Mouse (Mus musculus) hindbrain, postnatal 0 days (tissue): ENCODE results near the gene Hivep1. TPM values are rescaled to one million over a fixed set of nuclear protein-coding genes. Genes with fewer than 3 reads are reported as not detected.

Experiments
- ATAC-seq: fragments of 200-750 bp; cut with Nextera tagmentation; 2 replicates; pipeline ENCODE4 v1.8.0; 2017; ENCODE audit warnings: mild to moderate bottlenecking, moderate TSS enrichment, moderate library complexity
- DNase-seq: peaks from one replicate; pipeline ENCODE4 v3.0.0-alpha.2; 2015; ENCODE audit warnings: low spot score
- H3K27ac ChIP-seq: fragments of 300-500 bp; sonication (generic); 2 replicates; pipeline ENCODE4 v1.5.1; 2014; ENCODE audit warnings: mild to moderate bottlenecking
- H3K27me3 ChIP-seq: fragments of 300-500 bp; sonication (generic); 2 replicates; pipeline ENCODE4 v1.6.1; 2014; ENCODE audit warnings: low read length, mixed read lengths; ENCODE audit not compliant: insufficient read depth
- H3K36me3 ChIP-seq: fragments of 300-500 bp; sonication (generic); 2 replicates; pipeline ENCODE4 v1.6.1; 2014; ENCODE audit warnings: low read length, mixed read lengths; ENCODE audit not compliant: insufficient read depth
- H3K4me1 ChIP-seq: fragments of 300-500 bp; sonication (generic); 2 replicates; pipeline ENCODE4 v1.6.1; 2014; ENCODE audit warnings: antibody characterized with exemption, low read length, mixed read lengths; ENCODE audit not compliant: insufficient read depth
- H3K4me2 ChIP-seq: fragments of 300-500 bp; sonication (generic); 2 replicates; pipeline ENCODE4 v1.6.1; 2014; ENCODE audit warnings: low read depth, mild to moderate bottlenecking, low read length, moderate library complexity, mixed read lengths
- H3K4me3 ChIP-seq: fragments of 300-500 bp; sonication (generic); 2 replicates; pipeline ENCODE4 v1.5.1; 2014; ENCODE audit warnings: low read length
- H3K9ac ChIP-seq: fragments of 300-500 bp; sonication (generic); replicated peaks from 2 replicates; pipeline ENCODE4 v1.6.1; 2014; ENCODE audit warnings: mild to moderate bottlenecking, low read length, moderate library complexity, mixed read lengths
- H3K9me3 ChIP-seq: fragments of 300-500 bp; sonication (generic); 2 replicates; pipeline ENCODE4 v1.6.1; 2016; ENCODE audit warnings: low read length, mixed read lengths
- CTCF ChIP-seq: IDR thresholded peaks from 2 replicates; pipeline ENCODE4 v1.5.1; 2016; ENCODE audit warnings: antibody characterized with exemption, control low read depth, low read depth
- WGBS: fragments of 180-500 bp; shearing (Covaris S2); extraction: QIAGEN DNeasy Blood & Tissue Kit; methylation state at CpG from one replicate; pipeline ENCODE4 v1.1.7; 2014; 5-methylcytosine and 5-hydroxymethylcytosine counted together
- polyA plus RNA-seq: library from polyadenylated mRNA; unstranded; fragments of >200 nt; fragmentation: Nextera tagmentation; extraction: Ambion mirVana; gene quantifications from 2 replicates; pipeline ENCODE4 v1.2.1, GENCODE M21; 2015
- total RNA-seq: library from RNA; depleted of rRNA; stranded (reverse); fragments of >200 nt; gene quantifications from 2 replicates; pipeline ENCODE4 v1.2.3, GENCODE M21; 2014

Gene Hivep1
- total and polyA plus RNA-seq, 2 experiments from 2014 or later: 20.3 to 36.9 TPM

GRCm38 (mm10) chr13:42053656-42054055 lies 1.8 kb downstream of the Hivep1 start:
- 35% methylated on average over 2 of the region's 2 CpGs for WGBS
- TF ChIP-seq CTCF: no peak
- no peak for DNase-seq
- Histone ChIP-seq H3K27me3 (no peaks in the 10 kb centered on the region), H3K4me1 (no peaks in the 10 kb centered on the region; the same call in 1 of the 2 replicates), H3K36me3 (peaks cover 10% of the 10 kb centered on the region), H3K4me3 (peak overlapping the region; percentile 92), H3K9ac (peak overlapping the region; percentile 87; the same call in 1 of the 2 replicates), H3K9me3 (no peaks in the 10 kb centered on the region), H3K4me2 (peak overlapping the region; percentile 93), H3K27ac (peak overlapping the region; percentile 96)
- no peak for ATAC-seq

DNA sequence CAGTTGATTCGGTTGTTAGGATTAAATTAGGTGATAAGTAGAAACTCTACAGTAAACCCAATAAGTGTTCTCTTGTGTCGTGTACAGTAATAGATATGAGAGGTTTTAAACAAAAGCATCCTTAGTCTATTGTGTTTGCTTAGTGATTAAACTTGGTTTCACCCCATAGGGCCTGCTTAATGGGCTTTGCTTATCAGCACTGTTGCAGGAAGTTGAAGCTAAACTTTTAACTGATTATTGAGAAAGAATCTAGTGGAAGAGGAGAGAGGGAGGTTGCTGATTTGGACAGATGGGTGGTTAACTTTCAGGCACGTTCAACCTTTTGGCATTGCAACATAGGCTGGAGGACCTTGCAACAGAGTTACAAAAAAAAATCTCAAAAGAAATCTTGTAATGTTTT lies 2.3 kb downstream of the Hivep1 start:
- Histone ChIP-seq H3K27me3 (no peaks in the 10 kb centered on the region), H3K27ac (no peak overlapping the region), H3K36me3 (peaks cover 10% of the 10 kb centered on the region), H3K4me3 (no peak overlapping the region), H3K9me3 (no peaks in the 10 kb centered on the region), H3K9ac (no peak overlapping the region), H3K4me1 (no peaks in the 10 kb centered on the region; the same call in 1 of the 2 replicates), H3K4me2 (peak overlapping the region; percentile 93)
- 72% methylated on average over 3 of the region's 3 CpGs for WGBS
- no peak for DNase-seq
- no peak for TF ChIP-seq CTCF
- ATAC-seq: no peak

GRCm38 (mm10) chr13:42056712-42057332 lies 5.0 kb downstream of the Hivep1 start:
- no peak overlapping the region for H3K4me2 ChIP-seq
- peak; percentile 11; the same call in 1 of the 2 replicates for TF ChIP-seq CTCF
- H3K27ac ChIP-seq: no peak overlapping the region
- WGBS: 98% methylated on average over 2 of the region's 2 CpGs
- no peak for DNase-seq
- H3K27me3 ChIP-seq: no peaks in the 10 kb centered on the region
- no peak overlapping the region for H3K9ac ChIP-seq
- no peaks in the 10 kb centered on the region for H3K9me3 ChIP-seq
- H3K36me3 ChIP-seq: peaks cover 10% of the 10 kb centered on the region
- no peak overlapping the region for H3K4me3 ChIP-seq
- ATAC-seq: no peak
- no peaks in the 10 kb centered on the region; the same call in 1 of the 2 replicates for H3K4me1 ChIP-seq

DNA sequence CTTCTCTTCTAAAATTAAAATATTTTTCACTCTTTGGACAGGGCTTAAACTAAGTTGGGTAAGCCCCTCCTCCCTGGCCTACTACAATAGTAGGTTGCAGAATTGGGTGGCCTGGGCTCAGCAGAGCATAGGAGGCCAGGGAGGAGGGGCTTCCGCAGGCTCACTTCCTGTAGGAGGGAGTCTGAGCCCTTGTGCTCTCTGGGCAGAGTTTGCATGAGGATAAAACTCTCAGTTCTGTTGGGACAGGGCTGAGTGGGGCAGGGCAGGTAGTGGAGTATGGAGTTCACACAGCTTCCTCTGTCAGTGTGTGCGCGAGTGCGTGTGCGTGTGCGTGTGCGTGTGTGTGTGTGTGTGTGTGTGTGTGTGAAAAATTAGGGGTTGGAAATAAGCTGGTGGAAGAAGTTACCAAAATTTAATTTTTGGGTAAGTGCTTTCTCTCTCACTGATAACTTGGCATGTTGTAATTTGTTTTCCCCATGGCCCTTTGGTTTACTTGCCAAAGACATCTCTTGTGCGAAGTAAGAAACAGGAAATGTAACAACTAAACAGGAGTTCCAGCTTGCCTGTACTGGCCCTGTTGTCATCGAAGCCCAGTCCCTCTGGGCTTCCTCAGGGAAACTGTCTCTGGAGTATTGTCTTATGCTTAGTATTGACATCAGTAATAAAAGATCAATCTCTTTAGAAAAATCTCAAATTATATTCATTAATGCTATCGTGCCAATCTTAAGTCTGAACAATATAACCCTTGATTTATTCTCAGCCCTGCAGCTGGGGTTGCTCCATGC lies 9.2 kb downstream of the Hivep1 start:
- H3K4me2 ChIP-seq: no peak overlapping the region
- H3K9ac ChIP-seq: no peak overlapping the region
- no peak overlapping the region for H3K27ac ChIP-seq
- H3K27me3 ChIP-seq: no peaks in the 10 kb centered on the region
- 87% methylated on average over 10 of the region's 10 CpGs for WGBS
- peaks cover 10% of the 10 kb centered on the region for H3K36me3 ChIP-seq
- no peak for TF ChIP-seq CTCF
- ATAC-seq: no peak
- no peaks in the 10 kb centered on the region for H3K4me1 ChIP-seq
- no peak for DNase-seq
- no peaks in the 10 kb centered on the region for H3K9me3 ChIP-seq
- no peak overlapping the region for H3K4me3 ChIP-seq

DNA sequence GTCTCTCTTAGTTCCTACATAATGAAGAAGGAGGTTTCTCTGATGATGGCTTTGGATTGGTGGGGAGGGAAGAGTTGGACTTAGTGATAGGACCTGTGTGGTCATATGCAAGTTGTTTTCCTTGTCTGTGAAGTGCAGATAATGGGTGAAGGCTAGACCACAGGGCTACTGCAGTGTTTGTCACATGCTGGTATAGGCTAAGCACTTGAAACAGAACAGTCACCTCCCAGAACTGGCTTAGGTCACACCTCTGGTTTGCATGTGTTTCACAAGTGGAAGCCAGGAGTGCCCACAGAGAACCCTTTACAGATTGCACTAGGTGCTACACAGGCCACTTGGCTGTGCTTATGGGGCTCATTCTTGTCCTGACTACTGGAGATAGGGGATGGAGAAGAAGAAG lies 12.4 kb downstream of the Hivep1 start:
- no peak overlapping the region for H3K9ac ChIP-seq
- TF ChIP-seq CTCF: no peak
- ATAC-seq (no peak), DNase-seq (no peak)
- H3K4me2 ChIP-seq: no peak overlapping the region
- H3K27me3 ChIP-seq: no peaks in the 10 kb centered on the region
- H3K4me1 ChIP-seq: no peaks in the 10 kb centered on the region
- H3K36me3 ChIP-seq: peaks cover 6% of the 10 kb centered on the region; the same call in 1 of the 2 replicates
- H3K4me3 ChIP-seq: no peak overlapping the region
- no peaks in the 10 kb centered on the region for H3K9me3 ChIP-seq
- no peak overlapping the region for H3K27ac ChIP-seq

GRCm38 (mm10) chr13:42070236-42070635 lies 18.4 kb downstream of the Hivep1 start:
- WGBS: 59% methylated on average over 4 of the region's 4 CpGs
- Histone ChIP-seq H3K9me3 (no peaks in the 10 kb centered on the region), H3K4me2 (no peak overlapping the region), H3K4me1 (peaks cover 4% of the 10 kb centered on the region; the same call in 1 of the 2 replicates), H3K36me3 (peaks cover 6% of the 10 kb centered on the region; the same call in 1 of the 2 replicates), H3K27ac (no peak overlapping the region), H3K4me3 (no peak overlapping the region), H3K9ac (no peak overlapping the region), H3K27me3 (no peaks in the 10 kb centered on the region)
- DNase-seq (no peak), ATAC-seq (no peak)
- TF ChIP-seq CTCF: no peak

GRCm38 (mm10) chr13:42071011-42071410 lies 19.2 kb downstream of the Hivep1 start:
- H3K9ac ChIP-seq: no peak overlapping the region
- DNase-seq: no peak
- TF ChIP-seq CTCF: no peak
- peaks cover 6% of the 10 kb centered on the region; the same call in 1 of the 2 replicates for H3K36me3 ChIP-seq
- ATAC-seq: no peak
- no peaks in the 10 kb centered on the region for H3K9me3 ChIP-seq
- no peak overlapping the region for H3K27ac ChIP-seq
- peaks cover 4% of the 10 kb centered on the region; the same call in 1 of the 2 replicates for H3K4me1 ChIP-seq
- no peak overlapping the region for H3K4me3 ChIP-seq
- 83% methylated on average over 6 of the region's 6 CpGs for WGBS
- H3K4me2 ChIP-seq: no peak overlapping the region
- H3K27me3 ChIP-seq: no peaks in the 10 kb centered on the region
